Mouse (Mus musculus) left cerebral cortex, adult 2 months (tissue): ENCODE results near the gene Zfp672. TPM values are rescaled to one million over a fixed set of nuclear protein-coding genes. Genes with fewer than 3 reads are reported as not detected.

Experiments
- DNase-seq, 2 experiments: peaks; one replicate each; pipeline ENCODE4 v3.0.0; 2021 to 2022; ENCODE audit warnings: low spot score in 2 of 2, mixed read lengths in 1 of 2; ENCODE audit errors: extremely low spot score in 1 of 2
- H3K27ac ChIP-seq: fragments of 200-600 bp; 2 replicates; pipeline ENCODE4 v1.8.1; 2022
- H3K4me3 ChIP-seq: fragments of 200-600 bp; 2 replicates; pipeline ENCODE4 v1.8.1; 2022
- CTCF ChIP-seq: fragments of 200-600 bp; IDR thresholded peaks from 2 replicates; pipeline ENCODE4 v1.8.1; 2022; ENCODE audit warnings: antibody characterized with exemption, mild to moderate bottlenecking, moderate library complexity
- intact Hi-C: fragments of 180-260 bp; cut with DNase I; formaldehyde crosslinking; loops from one replicate; pipeline ENCODE4 v1.15.1; 2025
- total RNA-seq, 2 experiments: library from RNA; stranded (reverse); gene quantifications; 2 replicates each; pipeline ENCODE4 v1.2.3; 2021

Zfp672 gene
- total RNA-seq, 2 experiments from 2014 or later = 46.2 to 49.7 TPM

GRCm38 (mm10) chr11:58268285-58268684, 61.9 kb downstream of the Zfp672 start:
- Histone ChIP-seq H3K27ac (no peak overlapping the region), H3K4me3 (no peak overlapping the region)
- TF ChIP-seq CTCF = no peak
- no peak for DNase-seq
- intact Hi-C loops = no loop called here

Other genes with a start within 250 kb of the Zfp672 start
- not detected for gene Gm12248, start 237.2 kb downstream of the Zfp672 start, total RNA-seq
- 10 to 100 TPM; 50.9 to 52.2 TPM for gene Cnot8, start 226.2 kb downstream of the Zfp672 start, total RNA-seq
- gene Gemin5, start 161.8 kb downstream of the Zfp672 start, total RNA-seq = 10 to 100 TPM; 16.8 to 19.7 TPM
- 10 to 100 TPM; 35.7 to 41.5 TPM for gene Mrpl22, start 158.7 kb downstream of the Zfp672 start, total RNA-seq
- gene Igtp, start 130.8 kb downstream of the Zfp672 start, total RNA-seq = 1 to 10 TPM; 3.6 to 4.2 TPM
- 1 to 10 TPM; 2.2 to 2.8 TPM for gene Irgm2, start 130.7 kb downstream of the Zfp672 start, total RNA-seq
- not detected for gene 4930438A08Rik, start 55.5 kb downstream of the Zfp672 start, total RNA-seq
- 10 to 100 TPM; 31.4 to 31.9 TPM for gene Zfp692, start 23.3 kb downstream of the Zfp672 start, total RNA-seq
- 10 to 100 TPM; 53.5 to 59.2 TPM for gene Sh3bp5l, start 385 bp upstream of the Zfp672 start, total RNA-seq
- gene Lypd8, start 48.7 kb upstream of the Zfp672 start, total RNA-seq = not detected
- not detected for gene 1810065E05Rik, start 90.8 kb upstream of the Zfp672 start, total RNA-seq
- gene Gm12253, start 102.2 kb upstream of the Zfp672 start, total RNA-seq = not detected
- gene Lypd9, start 122.6 kb upstream of the Zfp672 start, total RNA-seq = not detected
- not detected for gene Olfr30, start 131.9 kb upstream of the Zfp672 start, total RNA-seq
- gene Olfr332, start 162.2 kb upstream of the Zfp672 start, total RNA-seq = not detected
- gene Olfr331, start 172.2 kb upstream of the Zfp672 start, total RNA-seq = not detected
- gene Olfr330, start 204.5 kb upstream of the Zfp672 start, total RNA-seq = not detected
- gene Olfr329-ps, start 216.1 kb upstream of the Zfp672 start, total RNA-seq = not detected
- under 1 TPM; 0.12 to 0.27 TPM for gene Olfr328, start 225.3 kb upstream of the Zfp672 start, total RNA-seq
- not detected for gene Olfr224, start 240.2 kb upstream of the Zfp672 start, total RNA-seq
- gene Olfr325, start 247.4 kb upstream of the Zfp672 start, total RNA-seq = not detected